Mouse (Mus musculus): Measurements from ENCODE around the gene Sez6l. TPM values are rescaled to one million over a fixed set of nuclear protein-coding genes. Genes with fewer than 3 reads are reported as not detected.

The Sez6l gene
- polyA plus RNA-seq, 1 experiment from 2014 or later, result 0.76 TPM

DNA sequence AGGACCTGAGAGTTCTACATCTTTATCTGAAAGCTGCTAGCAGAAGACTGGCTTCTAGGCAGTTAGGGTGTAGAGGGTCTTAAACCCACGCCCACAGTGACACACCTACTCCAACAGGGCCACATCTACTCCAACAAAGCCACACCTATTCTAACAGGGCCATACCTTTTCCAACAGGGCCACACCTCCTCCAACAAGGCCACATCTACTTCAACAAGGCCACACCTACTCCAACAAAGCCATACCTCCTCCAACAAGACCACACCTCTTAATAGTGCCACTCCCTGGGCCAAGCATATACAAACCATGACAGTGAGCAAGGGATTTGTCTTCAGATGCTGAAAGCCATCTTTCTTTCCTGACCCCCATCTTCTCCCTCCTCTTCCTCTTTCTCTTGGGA is 14.7 kb upstream of the Sez6l start:
- no peaks in the 10 kb centered on the region for H3K9me3 ChIP-seq (ENCODE audit: low read length)
- H3K9ac ChIP-seq (replicated peaks; ENCODE audit: low read length), result no peak overlapping the region
- ATAC-seq (ENCODE audit: low FRiP score, low TSS enrichment), result no peak
- H3K4me3 ChIP-seq (ENCODE audit: low read length), result no peak overlapping the region
- H3K27me3 ChIP-seq (ENCODE audit: insufficient read depth, low read length), result no peaks in the 10 kb centered on the region
- H3K4me2 ChIP-seq (replicated peaks; ENCODE audit: low read depth, low read length), result no peak overlapping the region
- H3K36me3 ChIP-seq (ENCODE audit: insufficient read depth, low read length), result no peaks in the 10 kb centered on the region
- 58% methylated on average over 1 of the region's 1 CpGs for WGBS
- H3K4me1 ChIP-seq (ENCODE audit: insufficient read depth, low read length), result no peaks in the 10 kb centered on the region
- no peak overlapping the region for H3K27ac ChIP-seq (ENCODE audit: low read length)

DNA sequence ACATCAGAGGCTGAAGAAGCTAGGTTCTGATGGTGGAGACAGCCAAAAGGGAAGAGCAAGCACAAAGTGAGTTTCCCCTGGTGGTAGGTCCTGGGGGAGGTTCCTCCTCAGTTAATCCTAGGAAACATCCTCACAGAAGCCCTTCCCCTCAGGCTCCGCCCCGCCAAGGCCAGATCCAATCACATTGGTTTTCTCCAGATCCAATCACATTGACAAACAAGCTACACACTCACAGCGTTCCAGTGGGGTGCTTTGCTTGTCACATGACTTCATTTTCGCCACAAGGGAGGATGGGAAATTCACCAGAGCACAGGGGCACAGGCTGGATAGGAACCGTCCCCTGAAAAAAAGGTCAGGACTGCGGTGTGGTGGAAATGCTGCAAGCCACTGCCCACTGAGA is 9.1 kb upstream of the Sez6l start:
- no peaks in the 10 kb centered on the region for H3K9me3 ChIP-seq (ENCODE audit: low read length)
- H3K36me3 ChIP-seq (ENCODE audit: insufficient read depth, low read length), result no peaks in the 10 kb centered on the region
- no peak overlapping the region for H3K9ac ChIP-seq (replicated peaks; ENCODE audit: low read length)
- no peak for ATAC-seq (ENCODE audit: low FRiP score, low TSS enrichment)
- no peak overlapping the region for H3K27ac ChIP-seq (ENCODE audit: low read length)
- no peaks in the 10 kb centered on the region for H3K4me1 ChIP-seq (ENCODE audit: insufficient read depth, low read length)
- H3K4me2 ChIP-seq (replicated peaks; ENCODE audit: low read depth, low read length), result no peak overlapping the region
- no peak overlapping the region for H3K4me3 ChIP-seq (ENCODE audit: low read length)
- 47% methylated on average over 6 of the region's 6 CpGs for WGBS
- no peaks in the 10 kb centered on the region for H3K27me3 ChIP-seq (ENCODE audit: insufficient read depth, low read length)

DNA sequence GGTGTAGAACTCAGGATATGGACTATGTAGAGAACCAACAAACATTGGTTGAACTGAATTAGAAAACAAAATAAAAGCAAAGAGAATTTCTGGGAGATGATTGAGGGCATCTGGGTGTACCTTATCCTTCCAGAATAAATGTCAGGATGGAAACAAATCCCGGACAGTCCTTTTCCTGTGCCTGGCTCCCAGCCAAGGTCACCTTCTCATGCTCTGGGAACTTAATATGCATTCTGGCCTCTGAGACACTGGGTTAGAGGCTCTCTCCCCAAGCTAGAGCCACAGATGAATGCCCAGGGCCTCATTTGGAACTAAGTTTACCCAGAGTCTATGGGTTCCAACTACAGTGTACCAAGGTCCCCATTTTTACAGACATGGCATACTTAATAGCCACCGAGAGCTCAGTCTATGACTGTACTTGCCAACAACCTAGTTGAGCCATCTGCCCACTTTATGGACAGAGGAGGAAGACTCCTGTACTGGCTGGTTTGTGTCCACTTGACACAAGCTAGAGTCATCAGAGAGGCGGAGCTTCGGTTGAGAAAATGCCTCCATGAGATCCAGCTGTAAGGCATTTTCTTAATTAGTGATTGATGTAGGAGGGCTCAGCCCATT is 7.3 kb upstream of the Sez6l start:
- Histone ChIP-seq H3K4me1 (ENCODE audit: insufficient read depth, low read length) (no peaks in the 10 kb centered on the region), H3K27ac (ENCODE audit: low read length) (no peak overlapping the region), H3K4me3 (ENCODE audit: low read length) (no peak overlapping the region), H3K4me2 (replicated peaks; ENCODE audit: low read depth, low read length) (no peak overlapping the region), H3K36me3 (ENCODE audit: insufficient read depth, low read length) (no peaks in the 10 kb centered on the region), H3K27me3 (ENCODE audit: insufficient read depth, low read length) (peaks cover 2% of the 10 kb centered on the region; the same call in 1 of the 2 replicates), H3K9me3 (ENCODE audit: low read length) (no peaks in the 10 kb centered on the region), H3K9ac (replicated peaks; ENCODE audit: low read length) (no peak overlapping the region)
- 79% methylated on average over 4 of the region's 4 CpGs for WGBS
- no peak for ATAC-seq (ENCODE audit: low FRiP score, low TSS enrichment)

DNA sequence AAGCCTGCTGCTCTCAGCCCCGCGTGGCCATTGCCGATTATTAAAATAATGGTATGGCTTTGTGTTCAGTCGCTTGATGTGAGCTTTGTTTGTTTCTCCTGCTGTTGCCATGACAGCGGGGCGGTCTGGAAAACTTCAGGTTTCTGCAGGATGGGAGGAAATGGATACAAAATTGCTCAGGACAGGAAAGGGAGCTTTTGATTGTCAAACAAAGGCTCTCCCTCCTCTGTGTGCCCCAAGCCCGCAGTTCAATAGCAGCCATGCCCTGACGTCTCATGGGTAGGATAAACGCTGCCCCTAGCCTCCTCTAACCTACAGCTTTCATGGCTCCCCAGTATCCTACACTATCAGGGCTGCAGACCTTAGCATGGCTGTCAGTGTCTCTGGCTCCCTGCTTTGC is 6.3 kb upstream of the Sez6l start:
- Histone ChIP-seq H3K36me3 (ENCODE audit: insufficient read depth, low read length) (no peaks in the 10 kb centered on the region), H3K4me1 (ENCODE audit: insufficient read depth, low read length) (no peaks in the 10 kb centered on the region), H3K4me3 (ENCODE audit: low read length) (no peak overlapping the region), H3K9ac (replicated peaks; ENCODE audit: low read length) (no peak overlapping the region), H3K27ac (ENCODE audit: low read length) (no peak overlapping the region), H3K9me3 (ENCODE audit: low read length) (no peaks in the 10 kb centered on the region), H3K27me3 (ENCODE audit: insufficient read depth, low read length) (peaks cover 11% of the 10 kb centered on the region), H3K4me2 (replicated peaks; ENCODE audit: low read depth, low read length) (no peak overlapping the region)
- WGBS, result 46% methylated on average over 9 of the region's 9 CpGs
- ATAC-seq (ENCODE audit: low FRiP score, low TSS enrichment), result no peak

DNA sequence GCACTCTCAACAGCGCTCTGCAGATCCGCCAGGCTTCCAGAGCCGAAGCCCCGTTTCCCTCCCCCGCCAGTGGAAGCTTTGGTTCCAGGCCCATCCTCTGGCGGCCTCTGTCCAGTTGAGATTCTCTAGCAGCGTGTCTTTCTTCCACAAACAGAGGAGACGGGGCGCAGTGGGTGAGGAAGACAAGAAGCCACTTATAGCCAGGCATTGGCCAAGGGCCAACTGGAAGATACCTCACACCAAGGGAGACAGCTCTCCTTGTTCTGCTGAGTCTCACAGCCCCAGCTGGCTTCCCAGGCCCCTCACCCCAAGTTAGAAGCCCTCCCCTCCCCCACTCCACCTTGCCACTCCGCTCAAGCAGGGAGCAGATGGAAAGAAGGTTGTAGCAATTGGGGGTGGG is 765 bp upstream of the Sez6l start:
- H3K27me3 ChIP-seq (ENCODE audit: insufficient read depth, low read length), result peaks cover 61% of the 10 kb centered on the region
- 7% methylated on average over 10 of the region's 10 CpGs for WGBS
- no peak for ATAC-seq (ENCODE audit: low FRiP score, low TSS enrichment)
- H3K9ac ChIP-seq (replicated peaks; ENCODE audit: low read length), result no peak overlapping the region
- H3K4me2 ChIP-seq (replicated peaks; ENCODE audit: low read depth, low read length), result no peak overlapping the region
- H3K4me3 ChIP-seq (ENCODE audit: low read length), result no peak overlapping the region
- H3K27ac ChIP-seq (ENCODE audit: low read length), result no peak overlapping the region
- no peaks in the 10 kb centered on the region for H3K36me3 ChIP-seq (ENCODE audit: insufficient read depth, low read length)
- peaks cover 11% of the 10 kb centered on the region; the same call in 1 of the 2 replicates for H3K4me1 ChIP-seq (ENCODE audit: insufficient read depth, low read length)
- H3K9me3 ChIP-seq (ENCODE audit: low read length), result no peaks in the 10 kb centered on the region

DNA sequence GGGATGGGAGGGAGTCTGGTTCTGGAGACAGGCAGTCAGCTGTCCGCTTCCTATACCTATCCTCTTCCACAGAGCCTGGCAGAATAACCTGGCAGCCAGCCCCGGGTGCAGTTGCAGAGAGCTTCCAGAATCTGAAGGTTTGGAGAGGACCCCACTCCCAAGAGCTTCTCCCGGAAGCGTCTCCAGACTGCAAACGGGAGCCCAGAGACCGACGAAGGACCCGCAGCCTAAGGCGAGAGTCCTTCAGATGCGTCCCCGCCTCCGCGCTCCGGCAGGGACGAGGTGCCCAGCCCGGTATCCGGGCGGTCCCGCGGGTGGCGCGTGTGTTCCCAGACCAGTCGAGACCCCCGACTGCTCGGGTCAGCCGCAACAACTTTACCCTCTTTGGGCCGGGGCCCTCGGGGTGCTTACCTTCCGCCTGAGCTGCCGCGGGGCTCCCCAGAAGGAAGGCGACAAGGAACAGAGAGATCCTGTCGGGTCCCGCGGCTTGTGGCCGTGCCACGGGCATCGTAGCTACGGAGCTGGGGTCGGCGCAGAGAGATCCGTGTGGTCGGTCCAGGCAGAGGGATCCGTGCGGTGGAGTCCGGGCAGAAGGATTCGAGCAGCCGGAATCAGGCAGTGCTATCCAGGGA is 508 bp downstream of the Sez6l start:
- Histone ChIP-seq H3K4me3 (ENCODE audit: low read length) (peak overlapping the region; percentile 40), H3K36me3 (ENCODE audit: insufficient read depth, low read length) (no peaks in the 10 kb centered on the region), H3K9ac (replicated peaks; ENCODE audit: low read length) (no peak overlapping the region), H3K27me3 (ENCODE audit: insufficient read depth, low read length) (peaks cover 61% of the 10 kb centered on the region), H3K9me3 (ENCODE audit: low read length) (no peaks in the 10 kb centered on the region), H3K4me2 (replicated peaks; ENCODE audit: low read depth, low read length) (peak overlapping the region; percentile 50), H3K4me1 (ENCODE audit: insufficient read depth, low read length) (peaks cover 11% of the 10 kb centered on the region; the same call in 1 of the 2 replicates), H3K27ac (ENCODE audit: low read length) (no peak overlapping the region)
- ATAC-seq (ENCODE audit: low FRiP score, low TSS enrichment), result no peak
- under 1% methylated on average over 48 of the region's 48 CpGs for WGBS

DNA sequence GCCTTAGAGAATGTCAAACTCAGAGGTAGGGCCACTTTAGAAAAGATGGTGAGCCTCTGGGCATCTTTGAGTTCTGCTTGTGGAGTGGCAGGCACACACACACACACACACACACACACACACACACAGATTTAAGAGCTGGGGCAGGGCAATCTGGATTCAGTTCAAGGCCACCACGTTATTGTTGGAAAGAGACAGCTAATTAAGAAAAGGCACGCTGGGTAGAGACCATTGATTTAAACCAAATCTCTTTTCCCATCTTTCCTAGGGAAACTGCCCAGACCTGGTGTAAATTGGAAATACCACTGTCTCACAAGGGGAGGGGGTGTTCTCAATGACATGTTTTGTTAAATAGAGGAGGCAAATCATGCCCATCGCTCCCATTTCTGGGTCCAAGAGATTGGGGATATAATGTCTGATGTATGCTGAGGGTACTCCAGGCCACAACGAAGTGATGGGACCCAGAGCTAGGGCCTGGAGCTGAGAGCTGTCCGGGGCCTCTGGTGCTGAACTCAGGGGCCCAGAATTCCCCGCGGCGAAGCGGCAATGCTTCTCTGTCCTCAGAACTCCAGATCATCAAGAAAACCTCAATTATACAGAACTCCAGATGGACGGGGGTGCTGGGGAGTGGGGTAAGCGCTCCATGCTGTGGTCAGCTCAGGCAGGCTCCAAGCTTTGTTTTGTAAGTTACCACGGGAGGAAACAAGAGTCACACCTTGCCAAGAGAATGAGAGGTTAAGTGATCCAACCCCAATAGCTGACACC is 1.7 kb downstream of the Sez6l start:
- peaks cover 11% of the 10 kb centered on the region; the same call in 1 of the 2 replicates for H3K4me1 ChIP-seq (ENCODE audit: insufficient read depth, low read length)
- H3K9ac ChIP-seq (replicated peaks; ENCODE audit: low read length), result no peak overlapping the region
- H3K27me3 ChIP-seq (ENCODE audit: insufficient read depth, low read length), result peaks cover 61% of the 10 kb centered on the region
- no peaks in the 10 kb centered on the region for H3K36me3 ChIP-seq (ENCODE audit: insufficient read depth, low read length)
- WGBS, result 7% methylated on average over 12 of the region's 12 CpGs
- no peak for ATAC-seq (ENCODE audit: low FRiP score, low TSS enrichment)
- H3K27ac ChIP-seq (ENCODE audit: low read length), result no peak overlapping the region
- no peaks in the 10 kb centered on the region for H3K9me3 ChIP-seq (ENCODE audit: low read length)
- no peak overlapping the region for H3K4me3 ChIP-seq (ENCODE audit: low read length)
- no peak overlapping the region for H3K4me2 ChIP-seq (replicated peaks; ENCODE audit: low read depth, low read length)

DNA sequence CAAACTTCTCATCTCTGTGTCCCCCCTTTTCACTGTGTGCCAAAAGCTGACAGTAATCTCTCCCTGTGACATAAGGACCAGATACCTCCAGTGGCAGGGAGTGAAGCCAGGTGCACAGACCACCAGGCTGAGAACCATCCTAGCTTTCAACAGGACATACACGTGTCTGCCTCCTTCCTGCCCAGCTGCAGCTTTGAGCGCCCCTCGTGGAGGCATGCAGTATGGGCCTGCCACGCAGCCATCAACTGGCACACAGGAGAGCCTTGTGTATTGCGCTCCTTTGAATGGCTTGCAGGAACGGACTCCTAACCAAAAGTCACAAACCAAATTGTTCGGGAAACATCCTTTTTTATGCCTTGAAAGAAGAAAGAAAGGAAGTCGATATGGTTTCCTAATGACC is 3.1 kb downstream of the Sez6l start:
- 11% methylated on average over 8 of the region's 8 CpGs for WGBS
- no peaks in the 10 kb centered on the region for H3K36me3 ChIP-seq (ENCODE audit: insufficient read depth, low read length)
- H3K27me3 ChIP-seq (ENCODE audit: insufficient read depth, low read length), result peaks cover 56% of the 10 kb centered on the region
- H3K4me3 ChIP-seq (ENCODE audit: low read length), result no peak overlapping the region
- H3K9me3 ChIP-seq (ENCODE audit: low read length), result no peaks in the 10 kb centered on the region
- peaks cover 11% of the 10 kb centered on the region; the same call in 1 of the 2 replicates for H3K4me1 ChIP-seq (ENCODE audit: insufficient read depth, low read length)
- no peak overlapping the region for H3K4me2 ChIP-seq (replicated peaks; ENCODE audit: low read depth, low read length)
- H3K27ac ChIP-seq (ENCODE audit: low read length), result no peak overlapping the region
- 0 out of 2 replicates have a peak, but pooled peaks have one; percentile 63 for ATAC-seq (ENCODE audit: low FRiP score, low TSS enrichment)
- no peak overlapping the region for H3K9ac ChIP-seq (replicated peaks; ENCODE audit: low read length)

DNA sequence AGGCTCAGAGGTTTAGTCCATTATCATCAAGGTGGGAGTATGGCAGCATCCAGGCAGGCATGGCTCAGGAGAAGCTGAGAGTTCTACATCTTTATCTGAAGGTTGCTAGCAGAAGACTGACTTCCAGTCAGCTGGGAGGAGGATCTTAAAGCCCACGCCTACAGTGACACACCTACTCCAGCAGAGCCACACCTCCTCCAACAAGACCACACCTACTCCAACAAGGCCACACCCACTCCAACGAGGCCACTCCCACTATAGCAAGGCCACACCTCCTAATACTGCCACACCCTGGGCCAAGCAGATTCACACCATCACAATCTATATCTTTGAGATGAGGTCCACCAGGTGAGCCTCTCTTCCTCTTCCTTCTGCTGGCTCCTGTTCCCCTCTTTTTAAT is 4.8 kb downstream of the Sez6l start:
- H3K9me3 ChIP-seq (ENCODE audit: low read length), result no peaks in the 10 kb centered on the region
- peaks cover 39% of the 10 kb centered on the region for H3K27me3 ChIP-seq (ENCODE audit: insufficient read depth, low read length)
- H3K27ac ChIP-seq (ENCODE audit: low read length), result no peak overlapping the region
- H3K36me3 ChIP-seq (ENCODE audit: insufficient read depth, low read length), result no peaks in the 10 kb centered on the region
- H3K4me3 ChIP-seq (ENCODE audit: low read length), result no peak overlapping the region
- no peak overlapping the region for H3K4me2 ChIP-seq (replicated peaks; ENCODE audit: low read depth, low read length)
- ATAC-seq (ENCODE audit: low FRiP score, low TSS enrichment), result no peak
- WGBS, result 64% methylated on average over 2 of the region's 2 CpGs
- H3K9ac ChIP-seq (replicated peaks; ENCODE audit: low read length), result no peak overlapping the region
- H3K4me1 ChIP-seq (ENCODE audit: insufficient read depth, low read length), result peaks cover 10% of the 10 kb centered on the region; the same call in 1 of the 2 replicates

DNA sequence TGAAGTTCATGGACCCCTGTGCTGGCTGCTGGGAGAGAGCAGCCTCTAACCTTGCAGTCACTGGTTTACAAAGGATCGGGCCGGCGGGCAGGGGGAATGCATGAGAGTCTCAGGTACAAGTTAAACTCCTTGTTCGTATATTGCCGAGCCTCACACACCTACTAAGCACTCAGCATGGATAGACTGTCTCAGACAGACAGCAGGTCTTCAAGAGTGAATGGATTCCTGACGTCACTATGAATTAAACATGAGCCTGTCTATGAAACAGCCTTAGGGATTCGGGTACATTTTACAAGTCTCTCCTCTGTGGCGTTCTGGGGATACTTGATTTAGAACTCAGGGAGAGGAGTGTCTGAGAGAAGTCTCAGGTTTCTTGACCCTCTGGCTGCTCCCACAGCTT is 11.5 kb downstream of the Sez6l start:
- no peaks in the 10 kb centered on the region; the same call in 1 of the 2 replicates for H3K27me3 ChIP-seq (ENCODE audit: insufficient read depth, low read length)
- peaks cover 23% of the 10 kb centered on the region for H3K4me1 ChIP-seq (ENCODE audit: insufficient read depth, low read length)
- H3K4me3 ChIP-seq (ENCODE audit: low read length), result no peak overlapping the region
- 0 out of 2 replicates have a peak overlapping the region, but pooled peaks have one; percentile 14 for H3K4me2 ChIP-seq (replicated peaks; ENCODE audit: low read depth, low read length)
- no peak overlapping the region for H3K9ac ChIP-seq (replicated peaks; ENCODE audit: low read length)
- H3K9me3 ChIP-seq (ENCODE audit: low read length), result no peaks in the 10 kb centered on the region
- peak overlapping the region; percentile 80 for H3K27ac ChIP-seq (ENCODE audit: low read length)
- 25% methylated on average over 8 of the region's 8 CpGs for WGBS
- no peaks in the 10 kb centered on the region for H3K36me3 ChIP-seq (ENCODE audit: insufficient read depth, low read length)
- ATAC-seq (ENCODE audit: low FRiP score, low TSS enrichment), result peak; percentile 50
